Mouse (Mus musculus): ENCODE data around the gene Rps26. TPM values are rescaled to one million over a fixed set of nuclear protein-coding genes. Genes with fewer than 3 reads are reported as not detected.

The Rps26 gene
- polyA plus RNA-seq, 1 experiment, result 5,964 TPM

GRCm38 (mm10) chr10:128613154-128613440, 13.4 kb downstream of the Rps26 start:
- H3K4me3 ChIP-seq (replicated peaks), result peak overlapping the region; percentile 78

GRCm38 (mm10) chr10:128612433-128613153, 14.0 kb downstream of the Rps26 start:
- Histone ChIP-seq H3K9me3 (no peaks in the 10 kb centered on the region), H3K4me3 (replicated peaks) (peak overlapping the region; percentile 78), H3K4me1 (peaks cover 34% of the 10 kb centered on the region), H3K27me3 (replicated peaks) (peaks cover 2% of the 10 kb centered on the region), H3K36me3 (replicated peaks; ENCODE audit: low read length) (no peaks in the 10 kb centered on the region)
- TF ChIP-seq GATA1 (IDR thresholded peaks at IDR 0.05; ENCODE audit: borderline replicate concordance, low read length) (no peak), FLI1 (IDR thresholded peaks at IDR 0.05; ENCODE audit: low read length) (no peak)

More at GRCm38 (mm10) chr10:128613154-128613440, 13.4 kb downstream of the Rps26 start:
- Histone ChIP-seq H3K27me3 (replicated peaks) (peaks cover 2% of the 10 kb centered on the region), H3K9me3 (no peaks in the 10 kb centered on the region), H3K36me3 (replicated peaks; ENCODE audit: low read length) (no peaks in the 10 kb centered on the region), H3K4me1 (peaks cover 34% of the 10 kb centered on the region)
- TF ChIP-seq FLI1 (IDR thresholded peaks at IDR 0.05; ENCODE audit: low read length) (no peak), GATA1 (IDR thresholded peaks at IDR 0.05; ENCODE audit: borderline replicate concordance, low read length) (no peak)

- Histone ChIP-seq H3K9me3 (no peaks in the 10 kb centered on the region), H3K4me1 (peaks cover 19% of the 10 kb centered on the region), H3K36me3 (replicated peaks; ENCODE audit: low read length) (no peaks in the 10 kb centered on the region), H3K4me3 (replicated peaks) (no peak overlapping the region), H3K27me3 (replicated peaks) (no peaks in the 10 kb centered on the region)
- TF ChIP-seq FLI1 (IDR thresholded peaks at IDR 0.05; ENCODE audit: low read length), result no peak
- no peak for TF ChIP-seq GATA1 (IDR thresholded peaks at IDR 0.05; ENCODE audit: borderline replicate concordance, low read length)
Observed at GRCm38 (mm10) chr10:128606483-128606882, 20.1 kb downstream of the Rps26 start.

DNA sequence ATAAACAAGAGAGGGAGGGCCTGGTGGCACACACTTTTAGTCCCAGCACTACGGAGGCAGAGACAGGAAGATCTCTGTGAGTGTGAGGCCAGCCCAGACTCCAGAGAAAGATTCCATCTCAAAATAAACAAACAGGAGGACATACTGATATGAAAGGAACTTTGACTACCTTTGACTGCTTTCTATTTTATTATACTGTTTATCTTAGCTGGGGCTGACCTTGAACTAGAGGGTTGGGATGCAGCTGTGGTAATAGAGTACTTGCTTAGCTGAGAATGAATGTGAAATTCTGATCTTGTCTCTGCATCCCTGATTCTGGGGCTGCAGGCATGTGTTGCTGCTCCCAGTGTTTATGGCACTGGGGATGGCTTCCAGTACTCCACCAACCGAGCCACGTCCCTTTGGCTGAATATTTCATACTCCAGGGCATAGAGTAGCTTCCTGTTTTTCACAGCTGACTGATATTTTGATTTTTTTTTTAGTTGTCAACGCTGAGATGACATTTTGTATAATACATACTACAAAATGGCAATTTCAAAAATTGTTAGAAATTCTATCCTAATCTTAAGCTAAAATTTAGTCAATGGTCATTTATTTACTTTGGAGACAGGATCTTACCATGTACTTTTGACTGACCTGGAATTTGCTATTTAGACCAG, 23.9 kb downstream of the Rps26 start:
- H3K4me1 ChIP-seq, result peaks cover 19% of the 10 kb centered on the region
- H3K4me3 ChIP-seq (replicated peaks), result no peak overlapping the region
- TF ChIP-seq FLI1 (IDR thresholded peaks at IDR 0.05; ENCODE audit: low read length) (no peak), GATA1 (IDR thresholded peaks at IDR 0.05; ENCODE audit: borderline replicate concordance, low read length) (no peak)
- no peaks in the 10 kb centered on the region for H3K9me3 ChIP-seq
- H3K36me3 ChIP-seq (replicated peaks; ENCODE audit: low read length), result no peaks in the 10 kb centered on the region
- H3K27me3 ChIP-seq (replicated peaks), result peaks cover 8% of the 10 kb centered on the region

GRCm38 (mm10) chr10:128601499-128601898, 25.0 kb downstream of the Rps26 start:
- Histone ChIP-seq H3K4me3 (replicated peaks) (no peak overlapping the region), H3K36me3 (replicated peaks; ENCODE audit: low read length) (no peaks in the 10 kb centered on the region)

GRCm38 (mm10) chr10:128598476-128598875, 28.1 kb downstream of the Rps26 start:
- no peaks in the 10 kb centered on the region for H3K36me3 ChIP-seq (replicated peaks; ENCODE audit: low read length)
- H3K4me1 ChIP-seq, result peaks cover under 1% of the 10 kb centered on the region
- H3K9me3 ChIP-seq, result no peaks in the 10 kb centered on the region
- TF ChIP-seq GATA1 (IDR thresholded peaks at IDR 0.05; ENCODE audit: borderline replicate concordance, low read length), result no peak
- no peak for TF ChIP-seq FLI1 (IDR thresholded peaks at IDR 0.05; ENCODE audit: low read length)
- H3K4me3 ChIP-seq (replicated peaks), result no peak overlapping the region
- H3K27me3 ChIP-seq (replicated peaks), result peaks cover 26% of the 10 kb centered on the region

More at GRCm38 (mm10) chr10:128601499-128601898, 25.0 kb downstream of the Rps26 start:
- H3K27me3 ChIP-seq (replicated peaks), result peaks cover 11% of the 10 kb centered on the region
- TF ChIP-seq GATA1 (IDR thresholded peaks at IDR 0.05; ENCODE audit: borderline replicate concordance, low read length) (no peak), FLI1 (IDR thresholded peaks at IDR 0.05; ENCODE audit: low read length) (no peak)
- H3K4me1 ChIP-seq, result peaks cover 19% of the 10 kb centered on the region
- H3K9me3 ChIP-seq, result no peaks in the 10 kb centered on the region

DNA sequence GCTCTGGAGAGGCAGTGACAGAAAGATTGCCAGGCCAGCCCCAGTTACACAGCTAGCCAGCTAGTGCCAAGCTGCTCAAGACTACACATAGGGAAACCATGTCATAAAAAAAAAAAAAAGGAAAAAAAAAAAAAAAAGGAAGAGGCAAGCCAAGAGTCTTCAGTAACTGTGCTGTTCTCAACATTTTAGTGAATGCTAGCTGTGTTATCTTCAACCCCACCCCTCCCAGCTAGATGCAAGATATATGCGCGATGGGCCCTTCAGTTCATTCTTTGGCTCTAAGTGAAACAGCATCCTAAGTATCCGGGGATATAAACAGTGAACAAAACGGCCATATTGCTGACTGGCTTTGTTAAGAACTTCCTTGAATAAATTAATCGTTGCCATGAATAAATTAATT, 33.8 kb downstream of the Rps26 start:
- TF ChIP-seq FLI1 (IDR thresholded peaks at IDR 0.05; ENCODE audit: low read length), result no peak
- Histone ChIP-seq H3K36me3 (replicated peaks; ENCODE audit: low read length) (no peaks in the 10 kb centered on the region), H3K4me1 (peaks cover 30% of the 10 kb centered on the region), H3K4me3 (replicated peaks) (no peak overlapping the region), H3K9me3 (no peaks in the 10 kb centered on the region), H3K27me3 (replicated peaks) (peaks cover 61% of the 10 kb centered on the region)

DNA sequence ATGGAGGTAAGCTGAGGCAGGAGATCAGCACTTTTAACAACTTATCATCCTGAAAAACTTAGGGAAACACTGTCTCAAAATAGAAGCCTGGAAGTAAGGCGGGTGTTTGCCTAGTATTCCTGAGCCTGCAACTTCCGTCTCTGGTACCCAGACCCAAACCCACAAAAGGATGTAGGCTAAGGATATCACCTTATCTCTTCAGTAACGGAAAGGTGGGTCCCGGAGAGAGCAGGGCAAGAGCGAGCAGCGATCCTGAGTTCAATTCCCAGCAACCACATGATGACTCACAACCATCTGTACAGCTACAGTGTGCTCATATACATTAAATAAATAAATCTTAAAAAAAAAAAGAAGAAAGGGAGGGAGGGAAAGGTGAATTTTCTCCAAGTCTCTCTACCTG, 35.1 kb downstream of the Rps26 start:
- Histone ChIP-seq H3K9me3 (no peaks in the 10 kb centered on the region), H3K36me3 (replicated peaks; ENCODE audit: low read length) (no peaks in the 10 kb centered on the region), H3K4me1 (peaks cover 37% of the 10 kb centered on the region), H3K27me3 (replicated peaks) (peaks cover 72% of the 10 kb centered on the region), H3K4me3 (replicated peaks) (no peak overlapping the region)
- no peak for TF ChIP-seq GATA1 (IDR thresholded peaks at IDR 0.05; ENCODE audit: borderline replicate concordance, low read length)
- no peak for TF ChIP-seq FLI1 (IDR thresholded peaks at IDR 0.05; ENCODE audit: low read length)

- H3K9me3 ChIP-seq, result no peaks in the 10 kb centered on the region
- TF ChIP-seq FLI1 (IDR thresholded peaks at IDR 0.05; ENCODE audit: low read length) (no peak), GATA1 (IDR thresholded peaks at IDR 0.05; ENCODE audit: borderline replicate concordance, low read length) (no peak)
- peak overlapping the region; percentile 93 for H3K4me3 ChIP-seq (replicated peaks)
- H3K4me1 ChIP-seq, result peaks cover 42% of the 10 kb centered on the region
- H3K36me3 ChIP-seq (replicated peaks; ENCODE audit: low read length), result no peaks in the 10 kb centered on the region
- H3K27me3 ChIP-seq (replicated peaks), result peaks cover 79% of the 10 kb centered on the region
Observed at GRCm38 (mm10) chr10:128590193-128590690, 36.3 kb downstream of the Rps26 start.

- TF ChIP-seq FLI1 (IDR thresholded peaks at IDR 0.05; ENCODE audit: low read length) (no peak), GATA1 (IDR thresholded peaks at IDR 0.05; ENCODE audit: borderline replicate concordance, low read length) (no peak)
- Histone ChIP-seq H3K9me3 (no peaks in the 10 kb centered on the region), H3K4me1 (peaks cover 42% of the 10 kb centered on the region), H3K4me3 (replicated peaks) (peak within 1 kb of the TSS; percentile 93), H3K36me3 (replicated peaks; ENCODE audit: low read length) (no peaks in the 10 kb centered on the region), H3K27me3 (replicated peaks) (peaks cover 82% of the 10 kb centered on the region)
Observed at GRCm38 (mm10) chr10:128589464-128590192, 36.9 kb downstream of the Rps26 start, which contains the start of gene Erbb3. Gene Erbb3, minus strand, starts transcription at chr10:128589652.
